Mouse (Mus musculus): ENCODE data around the gene Zfp266. TPM values are rescaled to one million over a fixed set of nuclear protein-coding genes. Genes with fewer than 3 reads are reported as not detected.

Zfp266 gene
- polyA plus RNA-seq, 1 experiment, result 2.5 TPM

GRCm38 (mm10) chr9:20514016-20514415 lies 7.2 kb downstream of the Zfp266 start:
- TF ChIP-seq POLR2A (IDR thresholded peaks at IDR 0.05; ENCODE audit: control insufficient read depth, low read depth, low read length), result no peak
- TF ChIP-seq CTCF (IDR thresholded peaks at IDR 0.05; ENCODE audit: control insufficient read depth, insufficient read depth, insufficient replicate concordance, low read depth, low read length), result no peak
- H3K27ac ChIP-seq (ENCODE audit: control insufficient read depth, insufficient read depth, low read depth, low read length), result no peak overlapping the region
- no peaks in the 10 kb centered on the region for H3K36me3 ChIP-seq (ENCODE audit: control insufficient read depth, insufficient read depth, low read length)
- H3K4me3 ChIP-seq (ENCODE audit: control insufficient read depth, low read depth, low read length), result no peak overlapping the region
- no peaks in the 10 kb centered on the region for H3K4me1 ChIP-seq (ENCODE audit: control insufficient read depth, insufficient read depth, low read length)
- no peaks in the 10 kb centered on the region for H3K27me3 ChIP-seq (ENCODE audit: control insufficient read depth, insufficient read depth, low read length)

GRCm38 (mm10) chr9:20512714-20513113 lies 8.5 kb downstream of the Zfp266 start:
- Histone ChIP-seq H3K27me3 (ENCODE audit: control insufficient read depth, insufficient read depth, low read length) (no peaks in the 10 kb centered on the region), H3K4me1 (ENCODE audit: control insufficient read depth, insufficient read depth, low read length) (no peaks in the 10 kb centered on the region), H3K4me3 (ENCODE audit: control insufficient read depth, low read depth, low read length) (no peak overlapping the region), H3K36me3 (ENCODE audit: control insufficient read depth, insufficient read depth, low read length) (no peaks in the 10 kb centered on the region), H3K27ac (ENCODE audit: control insufficient read depth, insufficient read depth, low read depth, low read length) (no peak overlapping the region)
- TF ChIP-seq CTCF (IDR thresholded peaks at IDR 0.05; ENCODE audit: control insufficient read depth, insufficient read depth, insufficient replicate concordance, low read depth, low read length) (no peak), POLR2A (IDR thresholded peaks at IDR 0.05; ENCODE audit: control insufficient read depth, low read depth, low read length) (no peak)

- H3K36me3 ChIP-seq (ENCODE audit: control insufficient read depth, insufficient read depth, low read length), result no peaks in the 10 kb centered on the region
- no peak overlapping the region for H3K4me3 ChIP-seq (ENCODE audit: control insufficient read depth, low read depth, low read length)
- H3K4me1 ChIP-seq (ENCODE audit: control insufficient read depth, insufficient read depth, low read length), result no peaks in the 10 kb centered on the region
- no peak for TF ChIP-seq POLR2A (IDR thresholded peaks at IDR 0.05; ENCODE audit: control insufficient read depth, low read depth, low read length)
- no peak for TF ChIP-seq CTCF (IDR thresholded peaks at IDR 0.05; ENCODE audit: control insufficient read depth, insufficient read depth, insufficient replicate concordance, low read depth, low read length)
- H3K27ac ChIP-seq (ENCODE audit: control insufficient read depth, insufficient read depth, low read depth, low read length), result no peak overlapping the region; the same call in 1 of the 2 replicates
- H3K27me3 ChIP-seq (ENCODE audit: control insufficient read depth, insufficient read depth, low read length), result no peaks in the 10 kb centered on the region
Observed at GRCm38 (mm10) chr9:20511645-20512044, 9.6 kb downstream of the Zfp266 start.

GRCm38 (mm10) chr9:20510346-20510745 lies 10.9 kb downstream of the Zfp266 start:
- TF ChIP-seq CTCF (IDR thresholded peaks at IDR 0.05; ENCODE audit: control insufficient read depth, insufficient read depth, insufficient replicate concordance, low read depth, low read length), result no peak
- TF ChIP-seq POLR2A (IDR thresholded peaks at IDR 0.05; ENCODE audit: control insufficient read depth, low read depth, low read length), result no peak
- Histone ChIP-seq H3K36me3 (ENCODE audit: control insufficient read depth, insufficient read depth, low read length) (no peaks in the 10 kb centered on the region), H3K4me3 (ENCODE audit: control insufficient read depth, low read depth, low read length) (no peak overlapping the region), H3K27me3 (ENCODE audit: control insufficient read depth, insufficient read depth, low read length) (no peaks in the 10 kb centered on the region), H3K27ac (ENCODE audit: control insufficient read depth, insufficient read depth, low read depth, low read length) (peak overlapping the region; percentile 41; the same call in 1 of the 2 replicates), H3K4me1 (ENCODE audit: control insufficient read depth, insufficient read depth, low read length) (no peaks in the 10 kb centered on the region)

- H3K27ac ChIP-seq (ENCODE audit: control insufficient read depth, insufficient read depth, low read depth, low read length), result peak overlapping the region; percentile 41; the same call in 1 of the 2 replicates
- no peak overlapping the region for H3K4me3 ChIP-seq (ENCODE audit: control insufficient read depth, low read depth, low read length)
- H3K27me3 ChIP-seq (ENCODE audit: control insufficient read depth, insufficient read depth, low read length), result no peaks in the 10 kb centered on the region
- H3K4me1 ChIP-seq (ENCODE audit: control insufficient read depth, insufficient read depth, low read length), result no peaks in the 10 kb centered on the region
- H3K36me3 ChIP-seq (ENCODE audit: control insufficient read depth, insufficient read depth, low read length), result no peaks in the 10 kb centered on the region
- TF ChIP-seq CTCF (IDR thresholded peaks at IDR 0.05; ENCODE audit: control insufficient read depth, insufficient read depth, insufficient replicate concordance, low read depth, low read length) (no peak), POLR2A (IDR thresholded peaks at IDR 0.05; ENCODE audit: control insufficient read depth, low read depth, low read length) (no peak)
Observed at GRCm38 (mm10) chr9:20509676-20510075, 11.5 kb downstream of the Zfp266 start.

GRCm38 (mm10) chr9:20504801-20505200 lies 16.4 kb downstream of the Zfp266 start:
- Histone ChIP-seq H3K4me1 (ENCODE audit: control insufficient read depth, insufficient read depth, low read length) (no peaks in the 10 kb centered on the region), H3K36me3 (ENCODE audit: control insufficient read depth, insufficient read depth, low read length) (no peaks in the 10 kb centered on the region), H3K27ac (ENCODE audit: control insufficient read depth, insufficient read depth, low read depth, low read length) (no peak overlapping the region), H3K27me3 (ENCODE audit: control insufficient read depth, insufficient read depth, low read length) (no peaks in the 10 kb centered on the region), H3K4me3 (ENCODE audit: control insufficient read depth, low read depth, low read length) (no peak overlapping the region)
- no peak for TF ChIP-seq CTCF (IDR thresholded peaks at IDR 0.05; ENCODE audit: control insufficient read depth, insufficient read depth, insufficient replicate concordance, low read depth, low read length)
- TF ChIP-seq POLR2A (IDR thresholded peaks at IDR 0.05; ENCODE audit: control insufficient read depth, low read depth, low read length), result no peak

DNA sequence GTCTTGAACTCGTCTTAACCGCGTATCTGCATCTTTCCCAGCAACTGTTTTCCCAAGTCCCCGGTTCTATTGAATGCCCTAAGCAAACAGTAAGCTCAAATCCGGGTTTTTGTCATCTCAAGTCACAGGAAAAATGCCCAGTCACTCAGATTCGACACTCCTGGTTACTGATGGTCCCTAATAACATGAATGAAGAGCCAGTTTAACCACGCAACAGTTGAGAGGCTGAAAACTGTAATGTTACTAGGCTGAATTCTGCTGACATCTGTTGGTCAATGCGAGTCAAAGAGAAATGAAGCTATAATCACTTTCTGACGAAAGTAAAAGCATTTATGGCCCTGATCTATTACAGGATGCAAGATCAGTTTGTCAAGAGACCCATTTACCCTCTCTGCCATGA lies 27.9 kb downstream of the Zfp266 start:
- no peaks in the 10 kb centered on the region for H3K36me3 ChIP-seq (ENCODE audit: control insufficient read depth, insufficient read depth, low read length)

More for the DNA sequence above, 27.9 kb downstream of the Zfp266 start:
- no peaks in the 10 kb centered on the region for H3K27me3 ChIP-seq (ENCODE audit: control insufficient read depth, insufficient read depth, low read length)
- H3K4me1 ChIP-seq (ENCODE audit: control insufficient read depth, insufficient read depth, low read length), result no peaks in the 10 kb centered on the region
- TF ChIP-seq POLR2A (IDR thresholded peaks at IDR 0.05; ENCODE audit: control insufficient read depth, low read depth, low read length), result no peak
- TF ChIP-seq CTCF (IDR thresholded peaks at IDR 0.05; ENCODE audit: control insufficient read depth, insufficient read depth, insufficient replicate concordance, low read depth, low read length), result no peak
- H3K4me3 ChIP-seq (ENCODE audit: control insufficient read depth, low read depth, low read length), result peak overlapping the region; percentile 98
- H3K27ac ChIP-seq (ENCODE audit: control insufficient read depth, insufficient read depth, low read depth, low read length), result peak overlapping the region; percentile 94; the same call in 1 of the 2 replicates
